Mouse (Mus musculus) testis, adult 2 months (tissue): Measurements from ENCODE around the gene Tle1. TPM values are rescaled to one million over a fixed set of nuclear protein-coding genes. Genes with fewer than 3 reads are reported as not detected.

ENCODE experiments used
- H3K27ac ChIP-seq: fragments of 200-500 bp; 2 replicates; pipeline ENCODE4 v1.5.1; 2012; ENCODE audit warnings: low read depth, low read length; ENCODE audit not compliant: control insufficient read depth, insufficient read depth
- H3K27me3 ChIP-seq: fragments of 200-500 bp; 2 replicates; pipeline ENCODE4 v1.6.1; 2012; ENCODE audit warnings: mild to moderate bottlenecking, low read length, moderate library complexity; ENCODE audit not compliant: control insufficient read depth, insufficient read depth
- H3K36me3 ChIP-seq: fragments of 200-500 bp; 2 replicates; pipeline ENCODE4 v1.6.1; 2012; ENCODE audit warnings: mild to moderate bottlenecking, low read length; ENCODE audit not compliant: control insufficient read depth, insufficient read depth
- H3K4me1 ChIP-seq: fragments of 200-500 bp; 2 replicates; pipeline ENCODE4 v1.6.1; 2012; ENCODE audit warnings: low read length; ENCODE audit not compliant: control insufficient read depth, insufficient read depth
- H3K4me3 ChIP-seq: fragments of 200-500 bp; 2 replicates; pipeline ENCODE4 v1.5.1; 2012; ENCODE audit warnings: low read depth, mild to moderate bottlenecking, low read length, moderate library complexity, mixed read lengths; ENCODE audit not compliant: control insufficient read depth
- CTCF ChIP-seq: fragments of 200-500 bp; IDR thresholded peaks from 2 replicates; pipeline ENCODE4 v1.5.1; 2012; ENCODE audit warnings: low read depth, mild to moderate bottlenecking, inconsistent platforms, low read length, moderate library complexity; ENCODE audit not compliant: control insufficient read depth, insufficient read depth, insufficient replicate concordance
- POLR2A ChIP-seq: fragments of 200-500 bp; IDR thresholded peaks from 2 replicates; pipeline ENCODE4 v1.6.1; 2012; ENCODE audit warnings: low read depth, mild to moderate bottlenecking, inconsistent platforms, low read length, moderate library complexity; ENCODE audit not compliant: control insufficient read depth
- polyA plus RNA-seq: library from polyadenylated mRNA; depleted of rRNA; stranded (reverse); fragments of >200 nt; gene quantifications from 2 replicates; pipeline ENCODE4 v1.2.3, GENCODE M21; 2012

The Tle1 gene
- polyA plus RNA-seq, 1 experiment: 13.5 TPM

- no peaks in the 10 kb centered on the region for H3K27me3 ChIP-seq
- TF ChIP-seq POLR2A (no peak), CTCF (no peak)
- no peaks in the 10 kb centered on the region for H3K4me1 ChIP-seq
- no peaks in the 10 kb centered on the region for H3K36me3 ChIP-seq
- H3K27ac ChIP-seq: no peak overlapping the region
- no peak overlapping the region for H3K4me3 ChIP-seq
Measured at GRCm38 (mm10) chr4:72182343-72182988, 18.3 kb downstream of the Tle1 start.

- H3K4me1 ChIP-seq: no peaks in the 10 kb centered on the region
- no peak overlapping the region for H3K4me3 ChIP-seq
- H3K27ac ChIP-seq: no peak overlapping the region
- H3K36me3 ChIP-seq: no peaks in the 10 kb centered on the region
- TF ChIP-seq CTCF: no peak
- TF ChIP-seq POLR2A: no peak
- H3K27me3 ChIP-seq: no peaks in the 10 kb centered on the region
Measured at GRCm38 (mm10) chr4:72175943-72176342, 24.8 kb downstream of the Tle1 start.

GRCm38 (mm10) chr4:72168267-72168666 is 32.5 kb downstream of the Tle1 start:
- TF ChIP-seq CTCF (no peak), POLR2A (no peak)
- H3K4me3 ChIP-seq: no peak overlapping the region
- H3K36me3 ChIP-seq: no peaks in the 10 kb centered on the region
- no peaks in the 10 kb centered on the region for H3K4me1 ChIP-seq
- no peak overlapping the region for H3K27ac ChIP-seq
- no peaks in the 10 kb centered on the region for H3K27me3 ChIP-seq

GRCm38 (mm10) chr4:72167761-72168229 is 32.9 kb downstream of the Tle1 start:
- Histone ChIP-seq H3K27ac (no peak overlapping the region), H3K36me3 (no peaks in the 10 kb centered on the region), H3K4me1 (no peaks in the 10 kb centered on the region), H3K27me3 (no peaks in the 10 kb centered on the region), H3K4me3 (no peak overlapping the region)
- TF ChIP-seq POLR2A: no peak
- TF ChIP-seq CTCF: no peak

- H3K4me1 ChIP-seq: no peaks in the 10 kb centered on the region
- H3K4me3 ChIP-seq: no peak overlapping the region
- TF ChIP-seq POLR2A (no peak), CTCF (no peak)
- H3K27ac ChIP-seq: no peak overlapping the region
- no peaks in the 10 kb centered on the region for H3K27me3 ChIP-seq
- no peaks in the 10 kb centered on the region for H3K36me3 ChIP-seq
Measured at GRCm38 (mm10) chr4:72167171-72167570, 33.5 kb downstream of the Tle1 start.

- no peak for TF ChIP-seq CTCF
- no peak for TF ChIP-seq POLR2A
- H3K27me3 ChIP-seq: no peaks in the 10 kb centered on the region
- no peak overlapping the region for H3K27ac ChIP-seq
- H3K36me3 ChIP-seq: no peaks in the 10 kb centered on the region
- H3K4me1 ChIP-seq: no peaks in the 10 kb centered on the region
- no peak overlapping the region for H3K4me3 ChIP-seq
Measured at GRCm38 (mm10) chr4:72166561-72166960, 34.2 kb downstream of the Tle1 start.

- Histone ChIP-seq H3K4me3 (no peak overlapping the region), H3K4me1 (no peaks in the 10 kb centered on the region), H3K27ac (no peak overlapping the region), H3K36me3 (no peaks in the 10 kb centered on the region), H3K27me3 (no peaks in the 10 kb centered on the region)
- TF ChIP-seq CTCF (no peak), POLR2A (no peak)
Measured at GRCm38 (mm10) chr4:72165765-72166164, 35.0 kb downstream of the Tle1 start.

- Histone ChIP-seq H3K36me3 (no peaks in the 10 kb centered on the region), H3K27ac (no peak overlapping the region), H3K4me1 (no peaks in the 10 kb centered on the region), H3K4me3 (no peak overlapping the region), H3K27me3 (no peaks in the 10 kb centered on the region)
- TF ChIP-seq CTCF: no peak
- no peak for TF ChIP-seq POLR2A
Measured at GRCm38 (mm10) chr4:72162445-72163218, 38.1 kb downstream of the Tle1 start.
